Mouse (Mus musculus) heart, adult 2 months (tissue): ENCODE measurements around the gene Zfp346.

Experiments
- CTCF ChIP-seq: fragments of 200-600 bp; IDR thresholded peaks from 2 replicates; pipeline ENCODE4 v1.8.1; 2022; ENCODE audit warnings: antibody characterized with exemption, mild to moderate bottlenecking, moderate library complexity
- EP300 ChIP-seq: fragments of 200-500 bp; IDR thresholded peaks from 2 replicates; pipeline ENCODE4 v1.6.1; 2011; ENCODE audit warnings: low read depth, low read length, control low read depth; ENCODE audit not compliant: insufficient read depth
- POLR2A ChIP-seq: fragments of 200-500 bp; IDR thresholded peaks from 2 replicates; pipeline ENCODE4 v1.6.1; 2011; ENCODE audit warnings: mild to moderate bottlenecking, low read depth, low read length, control low read depth; ENCODE audit not compliant: insufficient read depth

- TF ChIP-seq CTCF (no peak), EP300 (no peak), POLR2A (no peak)
These were observed 28.3 kb downstream of the Zfp346 start, which contains the start of gene Gm17617 for GRCm38 (mm10) chr13:55133448-55133847.
